Mouse (Mus musculus) spleen, postnatal 4 days (tissue): ENCODE data around the gene Cdk14.

Source experiments
- DNase-seq, 2 experiments: peaks; one replicate each; pipeline ENCODE4 v3.0.0; 2022; ENCODE audit warnings: low spot score in 2 of 2

Gene Cdk14

DNA sequence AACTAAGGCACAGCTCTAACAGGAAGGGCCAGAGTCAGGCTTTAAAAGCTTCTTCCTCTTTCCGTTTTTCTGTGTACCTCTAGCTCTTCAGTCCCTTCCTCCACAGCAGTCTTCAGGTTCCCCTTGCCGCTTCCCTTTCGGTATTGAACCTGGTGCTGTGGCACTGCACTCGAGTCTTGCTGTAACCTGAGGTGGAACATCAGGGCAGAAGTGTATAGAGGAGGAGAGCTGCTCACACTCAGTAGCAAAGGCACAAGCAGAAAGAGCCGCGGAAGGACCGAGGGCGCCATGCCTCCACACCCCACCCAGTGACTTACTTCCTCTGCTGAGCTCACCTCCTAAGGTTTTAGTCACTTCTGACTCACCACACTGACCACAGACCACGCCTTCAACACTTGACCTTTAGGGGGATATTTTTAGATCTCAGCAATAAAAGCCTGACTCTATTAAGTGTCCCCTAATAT lies at the start of gene Cdk14:
Gene Cdk14, minus strand, starts transcription at position 321 of the 464 bp plus-strand sequence.
- peak; percentile 30 to 69 for DNase-seq

- no peak for DNase-seq
Observed at GRCm38 (mm10) chr5:5465256-5465655, 45.1 kb upstream of the Cdk14 start.

- DNase-seq: no peak
Observed at GRCm38 (mm10) chr5:5431746-5432438, 11.8 kb upstream of the Cdk14 start.

DNA sequence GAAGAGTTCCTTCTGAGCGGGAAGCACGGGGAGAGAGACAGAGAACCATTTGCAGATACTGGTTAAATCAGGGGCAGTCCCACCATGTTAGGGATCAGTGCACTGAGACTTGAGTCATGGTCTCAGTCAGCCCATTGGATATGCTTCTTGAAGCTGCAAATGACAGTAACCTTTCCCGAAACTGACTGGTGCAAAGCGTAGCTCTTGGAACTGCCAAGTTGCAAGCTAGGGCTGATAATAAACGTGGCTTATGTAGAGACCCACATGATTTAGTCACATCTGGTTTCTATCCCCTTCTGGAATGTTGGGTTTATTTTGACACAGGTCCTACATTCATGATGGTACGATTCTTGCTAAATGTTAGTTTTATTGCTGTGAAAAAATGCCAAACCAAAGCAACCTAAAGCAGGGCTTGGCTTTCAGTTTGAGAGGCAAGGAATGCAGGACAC lies 3.6 kb upstream of the Cdk14 start:
- DNase-seq: no peak

DNA sequence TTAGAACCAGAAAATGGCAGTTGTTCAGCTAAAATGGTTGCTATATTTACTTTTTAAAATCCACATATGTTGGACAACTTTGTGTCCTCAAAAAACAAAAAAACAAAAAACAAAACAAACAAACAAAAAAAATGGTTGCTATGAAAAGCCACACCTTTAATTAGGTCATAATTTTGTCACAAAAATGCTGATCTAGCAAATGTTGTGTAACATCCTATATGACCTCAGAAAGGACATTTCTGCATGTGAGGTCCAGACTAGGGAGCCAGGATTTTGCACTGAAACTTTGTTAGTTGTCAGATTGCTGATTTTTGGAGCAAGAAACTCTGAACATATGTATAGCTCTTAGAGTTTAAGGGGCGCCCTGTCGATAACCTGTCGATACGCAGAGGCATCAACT lies 3.0 kb upstream of the Cdk14 start:
- DNase-seq: no peak

GRCm38 (mm10) chr5:5421439-5421838 lies 1.3 kb upstream of the Cdk14 start:
- DNase-seq: no peak

DNA sequence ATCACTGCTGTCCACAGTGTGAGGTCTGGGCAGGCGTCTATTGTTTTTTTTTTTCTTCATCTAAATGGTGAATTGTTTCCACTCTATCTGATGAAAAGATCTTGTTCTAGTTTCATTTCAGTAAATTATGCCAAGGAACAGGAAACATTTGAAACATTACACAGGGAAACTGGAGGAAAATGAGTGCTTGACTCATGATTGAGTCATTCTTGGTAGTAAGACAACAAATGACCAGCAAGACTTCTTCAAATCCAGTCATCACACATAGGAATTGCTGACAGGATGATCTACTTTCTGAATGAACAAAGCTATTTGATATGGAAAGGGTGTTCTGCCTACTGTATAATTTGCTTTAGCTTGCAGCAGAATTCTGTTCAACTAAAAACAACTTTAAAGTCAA lies 859 bp downstream of the Cdk14 start:
- DNase-seq: no peak

- DNase-seq: no peak
Observed at GRCm38 (mm10) chr5:5414835-5415234, 5.3 kb downstream of the Cdk14 start.

DNA sequence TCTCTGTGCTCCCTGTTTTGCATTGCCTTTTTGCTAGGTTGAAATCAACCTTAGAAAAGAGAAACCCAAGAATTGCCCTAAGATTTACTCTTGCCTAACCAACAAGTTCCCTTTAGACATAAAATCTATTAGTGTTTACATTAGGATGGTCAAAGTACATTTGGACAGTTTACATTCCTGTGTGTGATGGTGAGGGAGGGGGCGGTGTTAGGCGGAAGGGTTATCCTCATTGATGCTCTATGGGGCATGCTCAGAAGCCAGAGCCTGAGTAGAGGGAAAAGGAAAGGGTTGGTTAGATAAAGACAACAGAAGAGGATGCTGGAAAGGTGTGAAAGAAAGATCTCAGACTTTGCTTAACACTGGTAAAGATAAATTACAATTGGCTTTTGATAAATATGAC lies 8.2 kb downstream of the Cdk14 start:
- DNase-seq: no peak

DNA sequence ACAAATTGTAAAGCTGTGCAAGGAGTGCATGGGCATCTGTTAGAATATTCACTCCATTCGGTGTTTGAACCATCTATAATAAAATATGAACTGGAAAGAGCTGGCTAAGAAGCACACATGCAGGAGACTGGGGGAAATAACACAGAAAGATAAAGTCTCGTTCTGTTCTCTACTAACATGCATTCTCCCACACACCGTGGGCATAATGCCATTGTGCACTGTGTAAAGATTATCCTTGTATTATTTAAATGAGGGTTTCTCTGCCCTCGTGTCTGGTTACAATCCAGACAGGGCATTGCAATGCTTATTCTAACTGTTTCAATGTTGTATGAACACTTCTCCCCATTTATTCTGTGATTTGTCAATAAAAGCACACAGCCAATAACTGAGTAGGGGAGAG lies 18.1 kb downstream of the Cdk14 start:
- DNase-seq: no peak

DNA sequence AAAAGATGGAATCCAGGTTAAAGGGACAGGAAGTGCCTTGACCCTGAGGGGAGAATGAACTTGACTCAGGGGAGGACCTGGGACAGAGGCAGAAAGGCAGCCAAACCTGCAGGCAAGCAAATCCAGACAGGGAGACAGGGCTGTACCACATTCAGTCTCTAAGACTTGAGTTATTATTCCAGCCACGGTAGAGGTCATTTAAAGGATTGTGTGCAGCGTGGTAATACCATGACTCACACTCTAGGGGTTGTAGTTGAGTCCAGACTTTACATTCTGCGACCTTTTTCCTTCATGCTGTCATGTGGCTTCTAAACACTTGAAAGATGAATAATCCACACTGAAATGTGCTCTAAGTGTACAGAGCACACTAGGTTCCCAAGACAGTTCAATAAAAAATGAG lies 27.3 kb downstream of the Cdk14 start:
- DNase-seq: no peak

DNA sequence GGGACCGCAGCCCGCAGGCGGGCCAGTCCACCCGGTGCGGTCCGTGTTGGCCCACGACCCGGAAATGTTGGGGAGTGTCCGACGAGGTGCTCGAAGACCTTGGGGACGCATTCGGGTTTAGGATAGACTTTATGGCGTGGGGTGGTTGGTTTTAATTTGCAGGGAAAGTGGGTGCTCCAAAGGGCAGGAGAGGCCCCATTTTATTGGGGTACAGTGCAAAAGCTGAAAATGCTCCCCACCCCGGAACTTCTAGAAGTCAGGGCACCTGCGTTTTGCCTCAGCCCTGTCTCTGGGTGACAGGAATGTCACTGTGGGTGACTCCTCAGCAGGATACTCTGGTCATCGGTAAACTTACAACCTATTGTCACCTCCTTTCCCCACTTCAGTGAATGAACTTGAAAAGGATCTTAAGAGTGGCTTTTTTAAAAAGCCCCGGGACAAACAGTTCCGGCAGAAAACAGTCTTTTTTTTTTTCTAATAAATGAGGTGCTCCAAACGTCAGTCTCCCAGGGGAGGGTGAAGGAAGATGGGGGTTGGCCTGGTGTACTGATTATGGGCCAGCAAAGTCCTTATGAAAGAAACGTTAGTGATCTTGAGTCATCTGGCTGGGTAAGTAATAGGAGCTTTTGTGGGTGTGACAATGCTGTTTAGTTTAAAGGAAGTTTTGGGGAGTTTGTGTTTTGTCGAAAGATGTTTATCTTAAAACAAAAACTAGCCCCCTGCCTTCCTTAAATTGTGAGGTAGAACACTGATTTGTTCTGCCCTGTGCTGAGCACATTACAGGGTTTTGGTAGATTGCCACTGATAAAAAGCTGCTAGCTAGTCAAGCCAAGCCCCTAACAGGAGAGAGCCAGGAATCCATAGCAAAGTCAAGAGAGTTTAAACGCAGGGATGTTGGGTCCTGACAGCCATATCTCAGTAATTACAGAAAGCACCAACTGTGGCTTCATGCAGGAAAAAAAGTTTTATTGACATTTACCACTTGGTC lies 39.1 kb downstream of the Cdk14 start:
- no peak for DNase-seq

- DNase-seq: peak; percentile 16 to 65
Observed at GRCm38 (mm10) chr5:5379870-5380730, 40.0 kb downstream of the Cdk14 start.

DNA sequence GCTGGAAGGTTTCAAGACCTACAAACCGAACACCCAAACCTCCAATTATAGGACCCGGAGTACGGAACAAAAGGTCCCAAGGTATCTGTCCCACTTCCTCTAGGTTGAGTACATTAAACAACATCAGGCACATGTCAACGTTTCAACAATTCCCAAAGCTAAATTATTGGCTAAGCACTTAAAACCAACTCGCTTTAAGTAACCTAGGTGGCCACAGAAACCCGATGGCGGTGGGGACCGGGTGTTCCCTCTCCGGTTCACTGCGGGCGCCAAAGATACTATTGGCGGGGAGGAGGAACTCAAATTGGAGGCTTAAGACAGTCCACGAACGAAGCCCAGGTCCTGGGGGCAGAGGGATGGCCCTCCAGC lies 40.6 kb downstream of the Cdk14 start:
- no peak for DNase-seq

DNA sequence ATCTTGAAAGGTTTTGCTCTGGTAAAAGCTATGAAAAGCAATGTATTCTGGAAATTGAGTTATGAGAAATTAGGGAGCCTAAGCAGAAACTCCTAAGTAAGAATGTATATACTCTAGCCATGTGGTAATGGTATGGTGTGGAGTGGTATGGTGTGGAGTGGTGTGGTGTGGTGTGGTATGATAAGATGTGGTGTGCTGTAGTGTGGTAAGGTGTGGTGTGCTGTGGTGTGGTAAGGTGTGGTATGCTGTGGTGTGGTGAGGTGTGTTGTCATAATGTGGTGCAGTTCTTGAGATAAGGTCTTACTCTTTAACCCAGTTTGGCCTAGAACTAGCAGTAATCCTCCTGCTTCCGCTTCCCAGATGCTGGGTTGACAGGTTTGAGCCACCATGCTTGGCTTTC lies 45.7 kb downstream of the Cdk14 start:
- no peak for DNase-seq

DNA sequence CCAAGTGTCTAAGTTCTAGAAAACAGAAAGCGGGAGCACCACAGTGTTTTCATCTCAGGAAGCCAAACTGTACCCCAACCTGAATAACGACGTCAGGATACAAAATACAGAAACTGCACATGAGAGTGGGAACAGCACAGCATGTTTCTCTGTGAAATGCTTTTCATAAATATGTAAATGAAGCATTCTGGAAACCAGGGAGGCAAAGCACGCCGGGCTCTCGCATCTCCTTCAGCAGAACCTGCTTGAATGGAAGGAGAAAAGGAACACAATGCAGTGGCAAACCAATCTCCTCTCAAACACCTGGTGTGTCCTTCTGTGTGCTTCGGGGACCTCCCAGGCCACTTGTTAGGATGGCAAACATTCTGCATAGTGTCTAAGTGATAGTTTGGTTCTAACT lies 46.6 kb downstream of the Cdk14 start:
- DNase-seq: no peak

- no peak for DNase-seq
Observed at GRCm38 (mm10) chr5:5372936-5373335, 47.2 kb downstream of the Cdk14 start.

DNA sequence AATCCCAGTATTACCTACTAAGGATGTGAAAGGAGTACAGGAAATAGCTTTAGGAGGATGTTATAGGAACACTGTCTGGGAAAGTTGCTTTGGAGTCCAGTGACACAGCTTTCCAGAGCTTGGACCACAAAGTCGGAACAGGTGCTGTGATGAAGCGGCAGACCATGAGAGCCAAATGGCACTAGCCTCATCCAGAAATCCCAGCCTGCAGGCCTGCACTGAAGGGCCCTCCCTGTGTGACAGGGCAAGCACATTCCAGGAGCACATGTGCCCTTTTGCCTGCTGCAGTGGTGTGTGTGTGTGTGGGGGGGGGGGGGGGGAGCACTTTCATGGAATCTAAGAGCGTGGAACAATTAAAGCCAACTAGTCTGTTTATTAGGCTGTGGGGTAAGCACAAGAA lies 47.8 kb downstream of the Cdk14 start:
- DNase-seq: no peak

DNA sequence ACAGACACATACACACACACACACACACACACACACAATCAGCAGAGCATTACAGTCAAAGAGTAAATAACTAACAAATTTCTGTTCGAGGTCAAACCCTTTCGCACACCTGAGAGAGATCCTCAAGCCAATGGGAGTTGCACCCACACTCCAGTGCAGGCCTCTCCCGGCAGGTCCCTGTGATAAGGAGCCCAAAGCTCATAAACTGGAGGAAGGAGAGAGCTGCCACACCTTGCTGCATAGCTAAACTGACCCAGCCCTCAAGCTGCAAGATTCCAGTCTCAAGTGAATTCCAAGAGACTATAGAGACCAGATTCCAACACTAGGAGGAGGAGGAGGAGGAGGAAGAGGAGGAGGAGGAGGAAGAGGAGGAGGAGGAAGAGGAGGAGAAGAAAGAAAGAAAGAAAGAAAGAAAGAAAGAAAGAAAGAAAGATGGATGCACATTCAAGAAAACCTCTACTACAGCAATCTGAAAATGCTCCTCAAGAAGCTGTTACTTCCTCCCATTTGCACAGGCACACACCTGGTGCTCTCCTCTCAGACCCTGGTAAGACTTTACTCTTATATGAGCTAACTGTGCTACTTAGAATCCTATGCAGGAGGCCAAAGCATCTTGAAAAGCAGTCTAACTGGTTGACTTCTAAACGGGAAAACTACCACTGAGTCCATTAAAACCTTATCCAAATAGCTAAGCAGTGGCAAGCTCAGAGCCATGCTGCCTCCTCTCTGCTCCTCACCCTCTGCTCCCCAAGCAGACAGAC lies 49.6 kb downstream of the Cdk14 start:
- DNase-seq: no peak

DNA sequence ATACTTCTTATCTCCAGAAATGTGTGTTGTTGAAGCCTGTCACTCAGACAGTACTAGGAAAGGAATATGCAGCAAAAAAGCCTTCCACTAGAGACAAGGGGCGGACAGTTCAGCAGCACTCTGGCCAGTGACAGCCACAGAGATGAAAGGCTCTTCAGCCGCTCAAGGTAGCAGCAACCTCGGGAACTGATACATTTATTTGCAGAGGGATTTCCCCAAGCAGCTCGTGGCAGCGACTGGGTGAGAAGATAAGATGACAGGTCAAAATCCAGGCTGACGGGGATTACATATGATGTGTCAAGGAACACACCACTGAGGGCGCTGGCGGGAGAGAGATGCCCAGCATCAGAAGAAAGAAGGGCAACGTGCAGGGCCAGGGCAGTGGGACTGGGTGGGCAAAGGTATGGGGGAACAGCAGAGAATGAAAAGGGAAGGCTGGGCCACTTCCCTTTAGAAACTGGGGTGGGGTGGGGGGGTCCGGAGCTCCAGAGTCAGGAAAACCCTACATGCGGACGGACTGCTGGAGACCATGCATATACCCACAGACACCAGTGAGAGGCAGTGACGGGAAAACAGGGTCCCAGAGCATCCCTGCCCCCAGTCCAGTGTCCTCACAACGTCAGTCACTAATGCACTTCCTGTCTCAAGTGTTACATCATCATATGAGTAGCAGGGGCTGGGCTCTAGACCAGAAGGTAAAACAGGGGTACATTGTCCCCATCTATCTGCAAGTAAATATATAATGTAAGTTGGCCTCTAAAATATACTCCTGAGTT lies 51.5 kb downstream of the Cdk14 start:
- no peak for DNase-seq
